Mouse (Mus musculus) heart, adult 18-20 months (tissue): ENCODE data around the gene Opcml. TPM values are rescaled to one million over a fixed set of nuclear protein-coding genes. Genes with fewer than 3 reads are reported as not detected.

Source experiments
- DNase-seq, 2 experiments: peaks; one replicate each; pipeline ENCODE4 v3.0.0; 2021 to 2022; ENCODE audit warnings: mixed read lengths in 1 of 2
- total RNA-seq, 2 experiments: library from RNA; stranded (reverse); gene quantifications; 2 replicates each; pipeline ENCODE4 v1.2.3; 2021

Opcml gene
- total RNA-seq, 2 experiments from 2014 or later: 1.1 to 1.2 TPM

DNA sequence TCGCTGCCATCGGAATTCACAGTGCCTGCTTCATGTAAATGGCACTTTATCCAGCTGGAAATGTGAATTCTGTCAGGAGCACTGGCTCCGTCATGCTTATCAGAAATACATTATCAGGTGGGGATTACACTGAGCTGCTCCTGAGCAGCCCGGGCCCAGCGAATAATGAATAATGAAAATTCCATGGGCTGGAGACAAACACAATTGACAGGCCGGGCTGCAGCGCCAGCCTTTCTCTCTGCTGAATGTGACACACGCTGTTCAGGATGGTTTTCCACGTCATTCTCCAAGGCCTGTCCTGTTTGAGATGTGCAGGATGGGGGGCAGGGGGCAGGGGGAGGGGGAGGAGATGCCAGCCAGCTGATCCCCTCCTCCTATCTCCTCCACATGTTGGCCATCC is 757.6 kb downstream of the Opcml start:
- no peak for DNase-seq

- no peak for DNase-seq
Measured at GRCm38 (mm10) chr9:28552387-28553182, 762.0 kb downstream of the Opcml start.

GRCm38 (mm10) chr9:28558628-28559027 is 768.1 kb downstream of the Opcml start:
- DNase-seq: no peak

DNA sequence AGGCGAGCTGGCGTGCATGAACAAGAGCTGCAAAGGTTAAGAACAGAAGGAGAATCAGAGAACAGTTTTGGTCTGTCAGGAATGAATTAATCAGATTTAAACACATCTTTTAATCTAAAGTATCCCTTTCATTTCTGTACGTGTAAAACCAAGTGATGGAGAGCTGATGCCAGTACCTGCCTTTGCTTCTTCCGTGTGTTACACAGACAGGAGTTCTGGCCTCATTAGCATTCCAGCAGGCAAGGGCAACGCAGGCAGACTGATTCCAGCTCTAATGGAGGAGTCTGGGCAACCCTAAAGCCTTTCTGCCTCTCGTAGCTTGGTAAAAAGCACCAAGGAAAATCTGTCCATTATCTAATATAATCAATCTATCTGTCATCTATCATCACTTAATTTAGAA is 771.2 kb downstream of the Opcml start:
- no peak for DNase-seq

DNA sequence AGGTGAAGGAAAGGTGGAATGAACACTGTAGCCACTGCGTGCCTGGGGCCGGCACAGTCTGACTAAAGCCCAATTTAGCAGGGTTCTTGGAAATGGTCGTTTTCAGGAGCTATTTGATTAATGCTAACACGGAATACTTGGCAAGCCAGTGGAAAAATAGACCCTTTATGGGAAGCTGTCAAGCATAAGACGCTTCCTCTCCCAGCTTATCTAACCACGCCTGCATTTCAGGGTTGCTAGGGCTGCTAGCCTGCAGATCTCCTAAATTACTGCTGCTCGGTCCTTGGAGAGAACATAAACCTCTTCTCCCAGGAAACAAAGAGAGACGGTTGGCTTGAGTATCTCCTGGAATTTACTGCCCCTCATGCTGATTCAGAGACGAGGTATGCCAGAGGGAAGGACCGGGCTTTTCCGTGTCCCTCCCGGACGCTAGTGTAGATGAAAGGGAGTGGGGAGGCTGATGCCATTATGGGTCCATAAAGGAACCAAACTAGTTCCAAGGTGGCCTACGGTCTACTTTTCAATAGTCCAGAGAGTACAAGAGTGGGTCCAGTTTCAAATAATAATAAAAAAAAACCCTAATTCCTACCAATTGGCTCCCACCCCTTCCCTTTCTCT is 772.6 kb downstream of the Opcml start:
- DNase-seq: no peak

GRCm38 (mm10) chr9:28569041-28569522 is 778.5 kb downstream of the Opcml start:
- DNase-seq: no peak

DNA sequence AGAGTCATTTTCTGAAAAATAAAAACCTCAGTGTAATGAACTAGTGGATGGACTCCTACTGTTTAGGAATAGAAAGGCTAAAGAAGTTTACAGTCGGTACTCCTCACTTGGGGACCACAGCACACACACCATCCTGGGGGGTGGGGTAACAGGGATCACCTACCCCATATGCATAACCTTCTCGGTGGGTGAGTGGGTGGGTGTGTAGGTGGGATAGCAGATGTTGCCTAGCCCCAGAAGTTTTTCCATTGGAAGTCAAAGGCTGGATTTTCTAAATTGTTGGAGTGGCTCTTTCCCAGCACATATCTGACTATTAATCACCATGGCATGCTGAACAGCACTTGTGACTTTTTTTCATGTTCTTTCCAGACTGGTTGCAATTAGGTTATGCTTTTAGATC is 779.2 kb downstream of the Opcml start:
- DNase-seq: no peak

- no peak for DNase-seq
Measured at GRCm38 (mm10) chr9:28571682-28572081, 781.1 kb downstream of the Opcml start.

DNA sequence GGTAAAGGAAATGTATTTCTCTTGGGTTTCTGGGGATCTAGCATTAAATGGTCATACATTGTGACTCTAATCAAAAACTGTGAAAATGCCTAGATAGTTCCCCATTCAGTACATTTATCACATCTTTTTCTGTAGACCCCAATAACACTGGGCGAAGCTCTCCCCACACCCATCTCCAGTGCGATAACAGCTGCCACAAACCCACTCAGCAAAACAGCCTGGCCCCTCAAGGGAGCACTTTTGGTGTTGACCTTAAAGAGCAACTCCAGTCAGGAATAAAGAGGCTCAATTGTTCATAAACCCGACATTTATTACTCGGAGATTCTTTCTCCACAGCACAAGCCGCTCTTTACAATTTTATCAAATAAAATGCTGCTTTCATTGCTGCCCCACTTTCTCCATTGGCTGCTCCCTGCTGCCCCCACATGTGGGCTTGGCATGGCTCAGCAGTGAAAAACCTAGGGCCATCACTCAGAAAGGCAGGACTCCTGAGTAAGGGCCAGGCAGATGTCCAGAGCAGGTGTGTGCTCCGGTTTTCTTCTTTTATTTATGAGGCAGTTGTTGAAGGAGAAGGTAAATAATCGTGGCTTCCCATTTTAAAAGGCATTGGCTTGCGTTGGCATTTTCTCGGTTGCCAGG is 781.7 kb downstream of the Opcml start:
- no peak for DNase-seq

DNA sequence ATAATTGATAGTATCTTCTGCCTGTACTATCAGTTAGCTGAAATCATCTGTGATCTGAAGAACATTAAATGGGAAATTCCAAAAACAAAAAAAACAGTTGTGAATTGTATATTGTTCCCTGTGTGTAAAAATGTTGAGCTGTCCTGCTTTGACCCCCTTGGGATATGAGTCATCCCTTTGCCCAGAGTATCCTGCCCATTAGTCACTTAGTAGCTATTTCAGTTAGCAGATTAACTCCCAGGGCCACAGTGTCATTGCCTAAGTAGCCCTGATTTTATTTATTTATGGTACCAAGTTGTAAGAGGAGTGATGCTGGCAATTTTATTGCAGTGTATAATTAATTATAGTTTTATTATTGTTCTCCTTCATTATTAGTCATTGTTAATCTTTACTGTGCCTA is 788.2 kb downstream of the Opcml start:
- peak in 1 of 2 experiments; percentile 1 for DNase-seq

- no peak for DNase-seq
Measured at GRCm38 (mm10) chr9:28587253-28587652, 796.7 kb downstream of the Opcml start.

DNA sequence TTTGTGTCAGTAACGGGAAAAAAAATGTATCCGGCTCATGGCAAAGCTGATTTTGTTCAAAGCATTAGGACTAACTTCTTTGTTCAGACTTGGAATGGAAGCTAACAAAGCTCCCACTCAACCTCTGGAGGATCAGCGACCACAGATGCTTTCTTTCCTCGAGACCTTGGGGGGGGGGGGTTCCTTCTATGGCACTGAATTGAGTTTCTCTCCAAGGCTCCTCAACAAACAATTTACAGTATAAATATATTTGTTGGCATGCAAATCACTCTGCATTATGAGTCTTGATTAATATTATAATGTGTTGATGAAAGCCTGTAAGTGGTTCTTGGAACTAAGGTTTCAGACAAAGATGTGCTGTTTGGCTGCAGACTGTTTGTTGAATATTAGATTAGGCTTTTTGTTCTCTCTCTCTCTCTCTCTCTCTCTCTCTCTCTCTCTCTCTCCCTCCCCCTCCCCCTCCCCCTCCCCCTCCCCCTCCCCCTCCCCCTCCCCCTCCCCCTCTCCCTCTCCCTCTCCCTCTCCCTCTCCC is 797.3 kb downstream of the Opcml start:
- no peak for DNase-seq

- DNase-seq: no peak
Measured at GRCm38 (mm10) chr9:28588488-28588887, 797.9 kb downstream of the Opcml start.

- no peak for DNase-seq
Measured at GRCm38 (mm10) chr9:28592208-28592607, 801.6 kb downstream of the Opcml start.

GRCm38 (mm10) chr9:28595062-28595461 is 804.5 kb downstream of the Opcml start:
- no peak for DNase-seq

DNA sequence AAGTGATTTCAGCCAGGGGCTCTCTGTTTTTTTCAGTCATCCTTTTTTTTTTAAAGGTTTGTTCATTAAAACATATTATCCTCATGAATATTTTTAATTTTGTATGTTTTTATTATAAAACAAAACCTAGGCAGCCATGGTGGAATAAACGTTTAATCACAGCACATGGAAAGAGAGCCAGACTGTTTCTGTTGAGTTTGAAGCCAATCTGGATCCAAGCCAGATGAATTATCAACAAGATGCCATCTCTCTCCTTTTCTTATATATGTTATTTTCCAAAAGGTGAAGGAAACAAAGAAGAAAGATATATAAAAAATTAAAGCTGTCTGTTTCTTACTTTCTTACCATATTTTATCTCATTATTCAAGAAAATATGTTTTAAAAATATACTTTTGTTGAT is 815.0 kb downstream of the Opcml start:
- no peak for DNase-seq

- DNase-seq: no peak
Measured at GRCm38 (mm10) chr9:28613683-28614620, 823.4 kb downstream of the Opcml start.

GRCm38 (mm10) chr9:28615447-28615846 is 824.9 kb downstream of the Opcml start:
- DNase-seq: no peak

- DNase-seq: no peak
Measured at GRCm38 (mm10) chr9:28617666-28618065, 827.1 kb downstream of the Opcml start.

GRCm38 (mm10) chr9:28618186-28618892 is 827.8 kb downstream of the Opcml start:
- DNase-seq: no peak

DNA sequence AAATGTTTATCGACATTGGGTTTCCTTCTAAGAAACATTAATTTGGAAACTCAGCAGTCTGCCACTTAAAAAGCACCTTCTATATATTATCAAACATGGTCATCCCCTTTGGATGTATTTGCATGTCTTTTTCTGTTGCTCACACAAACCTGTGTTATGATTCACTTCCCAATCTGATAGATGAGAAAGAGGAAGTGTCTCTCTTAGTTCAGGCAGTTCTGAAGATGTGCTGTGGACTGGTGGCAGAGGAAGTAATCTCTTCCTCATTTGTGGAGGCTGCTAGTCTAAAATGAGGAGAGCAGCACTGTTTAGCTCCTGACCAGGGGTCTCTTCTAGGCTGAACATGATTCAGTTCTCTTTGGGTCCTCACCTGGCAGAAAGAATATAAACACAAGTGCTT is 831.4 kb downstream of the Opcml start:
- DNase-seq: no peak
